Mouse (Mus musculus) forebrain, postnatal 0 days (tissue): ENCODE measurements around the gene Tmem30b. TPM values are rescaled to one million over a fixed set of nuclear protein-coding genes. Genes with fewer than 3 reads are reported as not detected.

ENCODE experiments used
- ATAC-seq: fragments of 200-750 bp; cut with Nextera tagmentation; 2 replicates; pipeline ENCODE4 v1.8.0; 2017; ENCODE audit warnings: mild to moderate bottlenecking, moderate library complexity
- DNase-seq: peaks from one replicate; pipeline ENCODE4 v3.0.0-alpha.2; 2015
- H3K27ac ChIP-seq: fragments of 300-500 bp; sonication (generic); 2 replicates; pipeline ENCODE4 v1.5.1; 2014; ENCODE audit warnings: low read depth, mild to moderate bottlenecking, antibody characterized with exemption, low read length, moderate library complexity, mixed read lengths
- H3K27me3 ChIP-seq: fragments of 300-500 bp; sonication (generic); 2 replicates; pipeline ENCODE4 v1.6.1; 2014; ENCODE audit warnings: mild to moderate bottlenecking, low read length, mixed read lengths; ENCODE audit not compliant: insufficient read depth
- H3K36me3 ChIP-seq: fragments of 300-500 bp; sonication (generic); 2 replicates; pipeline ENCODE4 v1.6.1; 2014; ENCODE audit warnings: mild to moderate bottlenecking, moderate library complexity; ENCODE audit not compliant: insufficient read depth
- H3K4me1 ChIP-seq: fragments of 300-500 bp; sonication (generic); 2 replicates; pipeline ENCODE4 v1.6.1; 2014; ENCODE audit warnings: antibody characterized with exemption; ENCODE audit not compliant: insufficient read depth
- H3K4me2 ChIP-seq: fragments of 300-500 bp; sonication (generic); 2 replicates; pipeline ENCODE4 v1.6.1; 2014; ENCODE audit warnings: low read depth, mild to moderate bottlenecking, moderate library complexity
- H3K4me3 ChIP-seq: fragments of 300-500 bp; sonication (generic); 2 replicates; pipeline ENCODE4 v1.5.1; 2014; ENCODE audit warnings: low read depth, low read length, mixed read lengths
- H3K9ac ChIP-seq: fragments of 300-500 bp; sonication (generic); 2 replicates; pipeline ENCODE4 v1.6.1; 2014; ENCODE audit warnings: mild to moderate bottlenecking
- H3K9me3 ChIP-seq: fragments of 300-500 bp; sonication (generic); 2 replicates; pipeline ENCODE4 v1.6.1; 2016; ENCODE audit warnings: low read length
- CTCF ChIP-seq: sonication (generic); IDR thresholded peaks from 2 replicates; pipeline ENCODE4 v1.5.1; 2016; ENCODE audit warnings: antibody characterized with exemption, control low read depth, low read depth
- whole genome bisulfite sequencing: fragments of 180-500 bp; shearing (Covaris S2); extraction: QIAGEN DNeasy Blood & Tissue Kit; methylation state at CpG from one replicate; pipeline ENCODE4 v1.1.7; 2014; 5-methylcytosine and 5-hydroxymethylcytosine counted together
- polyA plus RNA-seq: library from polyadenylated mRNA; unstranded; fragments of >200 nt; fragmentation: Nextera tagmentation; extraction: Ambion mirVana; gene quantifications from 2 replicates; pipeline ENCODE4 v1.2.1, GENCODE M21; 2015
- total RNA-seq: library from RNA; depleted of rRNA; stranded (reverse); fragments of >200 nt; gene quantifications from 2 replicates; pipeline ENCODE4 v1.2.3, GENCODE M21; 2014

The Tmem30b gene
- total and polyA plus RNA-seq, 2 experiments from 2014 or later: 0.23 to 0.43 TPM

DNA sequence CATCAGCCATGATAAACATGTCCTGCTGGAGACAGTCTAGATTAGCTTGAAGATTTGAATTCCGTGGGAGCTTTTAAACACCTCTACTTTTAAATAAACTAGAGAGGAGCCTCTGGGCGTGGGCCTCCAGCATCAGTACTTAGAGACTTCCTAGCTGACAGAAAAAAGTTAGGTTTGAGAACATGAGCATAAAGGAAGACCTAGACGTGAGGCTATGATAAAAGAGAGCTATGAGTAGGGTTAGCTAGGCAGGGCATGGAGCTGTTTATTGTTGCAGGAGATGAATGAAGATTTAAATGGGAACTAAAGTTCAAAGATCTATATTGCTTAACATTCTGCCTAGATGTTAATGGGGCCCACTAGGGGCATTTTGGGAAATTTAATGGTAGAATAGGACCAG lies 41.1 kb upstream of the Tmem30b start:
- H3K9ac ChIP-seq: no peak overlapping the region
- H3K27ac ChIP-seq: no peak overlapping the region
- H3K4me1 ChIP-seq: peaks cover 7% of the 10 kb centered on the region; the same call in 1 of the 2 replicates
- no peaks in the 10 kb centered on the region for H3K9me3 ChIP-seq
- H3K4me3 ChIP-seq: no peak overlapping the region
- H3K27me3 ChIP-seq: no peaks in the 10 kb centered on the region; the same call in 1 of the 2 replicates
- no peak for TF ChIP-seq CTCF
- no peaks in the 10 kb centered on the region for H3K36me3 ChIP-seq
- ATAC-seq (no peak), DNase-seq (no peak)
- WGBS: 70% methylated on average over 3 of the region's 3 CpGs
- H3K4me2 ChIP-seq: no peak overlapping the region

DNA sequence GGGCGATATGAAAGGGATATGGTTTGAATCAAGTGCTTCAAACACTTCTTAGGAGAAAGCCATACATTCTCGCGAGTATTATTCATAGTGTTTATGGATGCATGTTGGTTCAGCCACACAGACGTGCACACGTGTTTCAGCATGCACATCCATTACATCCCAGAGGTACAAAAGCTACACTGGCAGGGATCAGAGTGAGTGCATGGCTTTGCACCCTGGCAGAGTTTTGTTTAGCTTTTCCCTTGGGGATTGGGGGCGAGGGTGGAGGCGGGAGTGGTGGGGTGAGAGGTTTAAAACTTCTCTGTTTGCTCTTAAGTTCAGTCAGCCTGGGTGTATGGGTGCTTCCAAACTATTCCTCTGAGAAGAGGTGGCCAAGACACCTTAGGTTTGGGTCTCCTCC lies 39.7 kb upstream of the Tmem30b start:
- peak overlapping the region; percentile 70 for H3K4me3 ChIP-seq
- peak; percentile 11 for DNase-seq
- no peak overlapping the region for H3K27ac ChIP-seq
- peak overlapping the region; percentile 95 for H3K4me2 ChIP-seq
- H3K9ac ChIP-seq: 0 out of 2 replicates have a peak overlapping the region, but pooled peaks have one; percentile 66
- WGBS: 2% methylated on average over 7 of the region's 7 CpGs
- no peaks in the 10 kb centered on the region for H3K9me3 ChIP-seq
- no peak for TF ChIP-seq CTCF
- peaks cover 7% of the 10 kb centered on the region; the same call in 1 of the 2 replicates for H3K4me1 ChIP-seq
- no peaks in the 10 kb centered on the region for H3K36me3 ChIP-seq
- ATAC-seq: no peak
- no peaks in the 10 kb centered on the region; the same call in 1 of the 2 replicates for H3K27me3 ChIP-seq

DNA sequence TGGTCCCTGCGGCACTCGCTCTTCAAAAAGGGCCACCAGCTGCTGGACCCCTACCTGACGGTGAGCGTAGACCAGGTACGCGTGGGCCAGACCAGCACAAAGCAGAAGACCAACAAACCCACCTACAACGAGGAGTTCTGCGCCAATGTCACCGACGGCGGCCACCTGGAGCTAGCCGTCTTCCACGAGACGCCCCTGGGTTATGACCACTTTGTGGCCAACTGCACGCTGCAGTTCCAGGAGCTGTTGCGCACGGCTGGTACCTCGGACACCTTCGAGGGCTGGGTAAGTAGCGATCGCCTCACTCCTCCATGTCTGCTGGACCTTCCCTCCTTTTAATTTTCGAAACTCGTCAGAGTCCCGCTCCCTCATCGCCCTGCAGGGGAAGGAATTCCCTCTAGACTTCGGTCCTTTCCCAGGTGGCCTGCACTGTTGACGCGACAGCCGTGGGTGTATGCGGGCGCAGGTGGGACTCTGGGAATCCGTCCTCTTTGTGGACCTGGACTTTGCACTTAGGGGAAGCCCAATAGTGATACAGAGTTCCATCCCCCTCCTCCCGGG lies 39.1 kb upstream of the Tmem30b start:
- Histone ChIP-seq H3K4me3 (peak overlapping the region; percentile 70), H3K27ac (no peak overlapping the region), H3K4me1 (peaks cover 7% of the 10 kb centered on the region; the same call in 1 of the 2 replicates), H3K36me3 (no peaks in the 10 kb centered on the region), H3K4me2 (peak overlapping the region; percentile 95), H3K9me3 (no peaks in the 10 kb centered on the region), H3K27me3 (no peaks in the 10 kb centered on the region; the same call in 1 of the 2 replicates), H3K9ac (peak overlapping the region; percentile 66)
- DNase-seq: no peak
- 2% methylated on average over 33 of the region's 33 CpGs for WGBS
- ATAC-seq: peak; percentile 4; the same call in 1 of the 2 replicates
- TF ChIP-seq CTCF: no peak

- Histone ChIP-seq H3K36me3 (no peaks in the 10 kb centered on the region), H3K9me3 (no peaks in the 10 kb centered on the region), H3K4me3 (peak within 1 kb of the TSS; percentile 70), H3K4me1 (peaks cover 7% of the 10 kb centered on the region; the same call in 1 of the 2 replicates), H3K4me2 (peak within 1 kb of the TSS; percentile 95), H3K9ac (peak within 1 kb of the TSS; percentile 66), H3K27ac (peak within 1 kb of the TSS; percentile 40), H3K27me3 (no peaks in the 10 kb centered on the region; the same call in 1 of the 2 replicates)
- TF ChIP-seq CTCF: peak; percentile 66
- WGBS: under 1% methylated on average over 55 of the region's 61 CpGs
- DNase-seq (peak; percentile 74), ATAC-seq (peak; percentile 91)
Observed at GRCm38 (mm10) chr12:73584610-73585240, 38.5 kb upstream of the Tmem30b start, which contains the start of gene Prkch. TSS of gene Prkch (plus strand) at chr12:73584796.

DNA sequence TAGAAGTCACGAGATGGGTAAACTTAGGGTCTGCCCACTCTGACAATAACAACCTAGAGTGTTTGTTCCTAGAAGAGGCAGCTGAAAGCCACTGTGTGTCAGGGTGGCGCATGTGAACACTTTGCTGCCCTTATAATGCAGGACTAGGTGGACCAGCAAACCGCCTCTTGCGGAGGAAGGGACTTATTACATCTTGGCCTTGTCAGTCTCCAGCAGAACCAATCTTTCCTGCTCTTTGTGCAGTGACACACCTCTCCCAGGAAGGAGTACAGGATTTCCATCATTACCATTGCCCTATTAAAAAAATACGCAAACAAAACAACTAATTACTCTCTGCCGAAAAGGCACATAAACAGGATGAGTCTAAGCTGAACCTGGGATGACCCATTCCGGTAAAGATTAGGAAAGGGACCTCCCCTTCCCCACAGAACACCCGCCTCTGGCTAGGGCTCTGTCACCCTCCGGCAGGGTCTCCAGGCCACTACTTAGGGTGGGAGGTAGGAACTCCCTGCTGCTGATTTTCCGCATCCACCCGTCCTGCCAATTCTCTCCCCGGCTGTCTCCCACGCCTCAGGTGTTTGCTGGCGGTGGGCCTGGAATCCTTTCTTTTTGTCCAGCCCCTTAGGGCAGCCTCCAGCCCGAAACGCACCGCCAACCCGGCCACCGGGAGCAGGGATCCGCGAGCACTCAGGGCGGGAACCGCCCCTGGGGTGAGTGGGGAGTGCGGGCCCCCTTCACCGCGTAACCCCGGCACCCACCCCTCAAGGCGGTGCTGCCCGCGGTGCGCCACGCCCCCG lies 37.8 kb upstream of the Tmem30b start:
- H3K4me1 ChIP-seq: peaks cover 7% of the 10 kb centered on the region; the same call in 1 of the 2 replicates
- no peaks in the 10 kb centered on the region for H3K36me3 ChIP-seq
- peak; percentile 48 for TF ChIP-seq CTCF
- 5% methylated on average over 32 of the region's 33 CpGs for whole genome bisulfite sequencing
- DNase-seq (peak; percentile 13), ATAC-seq (peak; percentile 42)
- H3K9me3 ChIP-seq: no peaks in the 10 kb centered on the region
- H3K27me3 ChIP-seq: no peaks in the 10 kb centered on the region; the same call in 1 of the 2 replicates
- H3K4me2 ChIP-seq: peak overlapping the region; percentile 95
- peak overlapping the region; percentile 40; the same call in 1 of the 2 replicates for H3K27ac ChIP-seq
- peak overlapping the region; percentile 66 for H3K9ac ChIP-seq
- peak overlapping the region; percentile 70 for H3K4me3 ChIP-seq

GRCm38 (mm10) chr12:73583318-73583717 lies 37.1 kb upstream of the Tmem30b start:
- Histone ChIP-seq H3K4me2 (no peak overlapping the region), H3K4me3 (no peak overlapping the region), H3K9ac (no peak overlapping the region), H3K4me1 (peaks cover 7% of the 10 kb centered on the region; the same call in 1 of the 2 replicates), H3K36me3 (no peaks in the 10 kb centered on the region), H3K27ac (no peak overlapping the region), H3K9me3 (no peaks in the 10 kb centered on the region), H3K27me3 (no peaks in the 10 kb centered on the region; the same call in 1 of the 2 replicates)
- 78% methylated on average over 9 of the region's 9 CpGs for WGBS
- DNase-seq: no peak
- ATAC-seq: no peak
- no peak for TF ChIP-seq CTCF
